Mouse (Mus musculus) liver, embryonic 14.5 days (tissue): ENCODE measurements around the gene Pcnt.

ENCODE experiments used
- CTCF ChIP-seq: IDR thresholded peaks from 2 replicates; pipeline ENCODE4 v1.5.1; 2016; ENCODE audit warnings: antibody characterized with exemption, low read depth, control low read depth
- EP300 ChIP-seq: IDR thresholded peaks from 2 replicates; pipeline ENCODE4 v1.6.1; 2016; ENCODE audit warnings: antibody characterized with exemption, low read depth

- TF ChIP-seq CTCF (no peak), EP300 (no peak)
Measured at GRCm38 (mm10) chr10:76316194-76316593, 126.4 kb downstream of the Pcnt start.
